Mouse (Mus musculus) heart, embryonic 12.5 days (tissue): ENCODE measurements around the gene Grik2. TPM values are rescaled to one million over a fixed set of nuclear protein-coding genes. Genes with fewer than 3 reads are reported as not detected.

Source experiments
- ATAC-seq: fragments of 200-750 bp; cut with Nextera tagmentation; 2 replicates; pipeline ENCODE4 v1.8.0; 2017; ENCODE audit warnings: moderate TSS enrichment, moderate library complexity; ENCODE audit not compliant: insufficient number of reproducible peaks, low FRiP score
- H3K27ac ChIP-seq: fragments of 300-500 bp; sonication (generic); 2 replicates; pipeline ENCODE4 v1.5.1; 2016; ENCODE audit warnings: mild to moderate bottlenecking, moderate library complexity; ENCODE audit not compliant: poor library complexity, severe bottlenecking
- H3K27me3 ChIP-seq: fragments of 300-500 bp; sonication (generic); replicated peaks from 2 replicates; pipeline ENCODE4 v1.6.1; 2016; ENCODE audit warnings: mild to moderate bottlenecking, moderate library complexity
- H3K36me3 ChIP-seq: fragments of 300-500 bp; sonication (generic); 2 replicates; pipeline ENCODE4 v1.6.1; 2016; ENCODE audit warnings: mild to moderate bottlenecking, moderate library complexity
- H3K4me1 ChIP-seq: fragments of 300-500 bp; sonication (generic); replicated peaks from 2 replicates; pipeline ENCODE4 v1.6.1; 2016; ENCODE audit warnings: mild to moderate bottlenecking
- H3K4me2 ChIP-seq: fragments of 300-500 bp; sonication (generic); 2 replicates; pipeline ENCODE4 v1.6.1; 2016; ENCODE audit warnings: mild to moderate bottlenecking, moderate library complexity
- H3K4me3 ChIP-seq: fragments of 300-500 bp; sonication (generic); 2 replicates; pipeline ENCODE4 v1.5.1; 2016; ENCODE audit warnings: mild to moderate bottlenecking
- H3K9ac ChIP-seq: fragments of 300-500 bp; sonication (generic); 2 replicates; pipeline ENCODE4 v1.6.1; 2016; ENCODE audit warnings: mild to moderate bottlenecking, moderate library complexity
- H3K9me3 ChIP-seq: fragments of 300-500 bp; sonication (generic); replicated peaks from 2 replicates; pipeline ENCODE4 v1.6.1; 2016; ENCODE audit warnings: mild to moderate bottlenecking, moderate library complexity
- WGBS: fragments of 180-500 bp; shearing (Covaris S2); methylation state at CpG from one replicate; pipeline ENCODE4 v1.1.7; 2016; 5-methylcytosine and 5-hydroxymethylcytosine counted together
- polyA plus RNA-seq: library from polyadenylated mRNA; unstranded; fragments of >200 nt; fragmentation: Nextera tagmentation; extraction: Ambion mirVana; gene quantifications from 2 replicates; pipeline ENCODE4 v1.2.1, GENCODE M21; 2016

The Grik2 gene
- polyA plus RNA-seq, 1 experiment from 2014 or later: 0.87 TPM

DNA sequence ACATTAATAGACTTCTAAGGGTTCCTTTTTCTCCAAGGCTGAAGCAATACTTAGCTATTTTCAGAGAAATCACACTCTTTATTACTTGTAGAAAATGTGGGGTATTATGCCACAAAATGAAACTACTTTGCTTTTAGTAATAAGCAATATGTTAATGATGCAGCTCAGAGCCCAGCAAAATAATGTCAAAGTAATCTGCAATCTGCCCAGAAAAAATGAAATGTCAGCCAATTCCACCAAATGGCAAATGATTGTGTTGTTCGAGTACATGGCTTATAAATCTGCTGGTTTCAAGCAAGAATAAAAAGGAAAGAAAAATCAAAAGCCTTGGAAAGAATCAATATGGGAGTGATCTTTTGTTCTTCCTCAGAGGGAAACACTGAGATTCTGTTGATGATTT lies 136.2 kb downstream of the Grik2 start:
- H3K36me3 ChIP-seq: no peaks in the 10 kb centered on the region
- H3K4me3 ChIP-seq: no peak overlapping the region
- H3K27me3 ChIP-seq: no peaks in the 10 kb centered on the region
- H3K4me1 ChIP-seq: no peaks in the 10 kb centered on the region
- no peak for ATAC-seq
- 70% methylated on average over 1 of the region's 1 CpGs for WGBS
- no peak overlapping the region for H3K27ac ChIP-seq
- no peak overlapping the region for H3K9ac ChIP-seq
- no peaks in the 10 kb centered on the region for H3K9me3 ChIP-seq
- H3K4me2 ChIP-seq: no peak overlapping the region

GRCm38 (mm10) chr10:49647116-49647515 lies 141.4 kb downstream of the Grik2 start:
- ATAC-seq: no peak
- Histone ChIP-seq H3K36me3 (no peaks in the 10 kb centered on the region), H3K9ac (no peak overlapping the region), H3K4me2 (no peak overlapping the region), H3K4me3 (no peak overlapping the region), H3K27me3 (no peaks in the 10 kb centered on the region), H3K4me1 (no peaks in the 10 kb centered on the region), H3K9me3 (no peaks in the 10 kb centered on the region), H3K27ac (no peak overlapping the region)
- 86% methylated on average over 2 of the region's 2 CpGs for WGBS

- 84% methylated on average over 2 of the region's 2 CpGs for WGBS
- Histone ChIP-seq H3K27ac (no peak overlapping the region), H3K4me1 (no peaks in the 10 kb centered on the region), H3K36me3 (no peaks in the 10 kb centered on the region), H3K9me3 (no peaks in the 10 kb centered on the region), H3K4me3 (no peak overlapping the region), H3K4me2 (no peak overlapping the region), H3K9ac (no peak overlapping the region), H3K27me3 (no peaks in the 10 kb centered on the region)
- no peak for ATAC-seq
Observed at GRCm38 (mm10) chr10:49639901-49640300, 148.7 kb downstream of the Grik2 start.

DNA sequence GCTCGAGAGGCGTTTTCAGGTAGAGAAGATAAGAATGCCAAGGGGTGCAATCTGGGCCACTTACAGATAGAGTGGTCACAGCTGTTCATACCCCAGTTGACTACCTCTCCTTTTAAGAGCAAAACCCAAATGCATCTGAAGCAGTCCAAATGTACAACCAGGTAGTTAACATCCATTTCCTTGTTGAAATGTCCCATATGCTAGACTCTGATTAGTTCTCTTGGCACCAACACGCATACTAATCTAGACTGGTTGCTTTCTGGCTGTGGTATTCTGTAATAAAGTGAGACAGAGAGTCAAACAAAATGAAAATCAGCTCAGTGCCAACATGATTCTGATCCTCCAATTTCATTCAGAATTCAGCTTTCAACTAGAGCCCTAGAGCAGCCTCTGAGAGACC lies 164.6 kb downstream of the Grik2 start:
- Histone ChIP-seq H3K4me2 (no peak overlapping the region), H3K9ac (no peak overlapping the region), H3K27ac (no peak overlapping the region), H3K4me3 (no peak overlapping the region), H3K9me3 (no peaks in the 10 kb centered on the region), H3K4me1 (no peaks in the 10 kb centered on the region), H3K27me3 (no peaks in the 10 kb centered on the region), H3K36me3 (no peaks in the 10 kb centered on the region)
- 54% methylated on average over 3 of the region's 3 CpGs for WGBS
- no peak for ATAC-seq

- no peaks in the 10 kb centered on the region for H3K4me1 ChIP-seq
- no peak overlapping the region for H3K4me2 ChIP-seq
- H3K27ac ChIP-seq: no peak overlapping the region
- no peaks in the 10 kb centered on the region for H3K27me3 ChIP-seq
- no peak for ATAC-seq
- H3K9ac ChIP-seq: no peak overlapping the region
- no peaks in the 10 kb centered on the region for H3K36me3 ChIP-seq
- H3K4me3 ChIP-seq: no peak overlapping the region
- no peaks in the 10 kb centered on the region for H3K9me3 ChIP-seq
- 68% methylated on average over 2 of the region's 2 CpGs for WGBS
Observed at GRCm38 (mm10) chr10:49597652-49598051, 190.9 kb downstream of the Grik2 start.

GRCm38 (mm10) chr10:49573514-49573913 lies 215.1 kb downstream of the Grik2 start:
- ATAC-seq: no peak

DNA sequence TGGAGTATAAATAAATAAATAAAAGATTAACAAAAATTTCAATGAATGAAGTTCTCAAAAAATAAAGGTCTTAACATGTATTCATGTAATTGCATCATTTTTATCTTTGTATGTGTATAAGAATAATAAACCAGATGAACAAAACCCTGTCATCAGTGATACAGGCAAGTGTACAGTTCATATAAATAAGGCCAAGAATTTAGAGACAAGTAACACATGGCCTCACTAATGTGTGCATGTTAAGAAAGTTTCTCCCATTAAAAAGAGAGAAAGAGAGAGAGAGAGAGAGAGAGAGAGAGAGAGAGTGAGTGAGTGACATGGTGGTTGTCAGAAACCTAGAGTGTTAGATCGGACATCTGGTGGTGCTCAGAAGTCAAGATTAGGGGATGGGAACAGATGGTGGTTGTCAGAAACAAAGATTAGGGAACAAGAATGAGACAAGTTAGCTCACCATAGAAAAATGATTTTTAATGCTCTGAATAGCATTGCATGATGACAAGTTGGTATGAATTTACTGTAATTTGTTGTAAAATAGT lies 228.6 kb downstream of the Grik2 start:
- no peaks in the 10 kb centered on the region for H3K36me3 ChIP-seq
- no peak for ATAC-seq
- H3K4me3 ChIP-seq: no peak overlapping the region
- H3K27ac ChIP-seq: no peak overlapping the region
- H3K4me1 ChIP-seq: no peaks in the 10 kb centered on the region
- H3K4me2 ChIP-seq: no peak overlapping the region
- no peaks in the 10 kb centered on the region for H3K27me3 ChIP-seq
- WGBS: 58% methylated on average over 1 of the region's 1 CpGs
- H3K9ac ChIP-seq: no peak overlapping the region
- H3K9me3 ChIP-seq: no peaks in the 10 kb centered on the region

More at GRCm38 (mm10) chr10:49573514-49573913, 215.1 kb downstream of the Grik2 start:
- no peak overlapping the region for H3K9ac ChIP-seq
- no peaks in the 10 kb centered on the region for H3K36me3 ChIP-seq
- no peak overlapping the region for H3K4me3 ChIP-seq
- no peaks in the 10 kb centered on the region for H3K27me3 ChIP-seq
- no peaks in the 10 kb centered on the region for H3K9me3 ChIP-seq
- no peaks in the 10 kb centered on the region for H3K4me1 ChIP-seq
- 77% methylated on average over 7 of the region's 7 CpGs for WGBS
- H3K27ac ChIP-seq: no peak overlapping the region
- H3K4me2 ChIP-seq: no peak overlapping the region

- Histone ChIP-seq H3K27me3 (no peaks in the 10 kb centered on the region), H3K4me1 (no peaks in the 10 kb centered on the region), H3K4me2 (no peak overlapping the region), H3K27ac (no peak overlapping the region), H3K9ac (no peak overlapping the region), H3K4me3 (no peak overlapping the region), H3K9me3 (no peaks in the 10 kb centered on the region), H3K36me3 (no peaks in the 10 kb centered on the region)
- no peak for ATAC-seq
- 47% methylated on average over 1 of the region's 1 CpGs for WGBS
Observed at GRCm38 (mm10) chr10:49542249-49542648, 246.3 kb downstream of the Grik2 start.

DNA sequence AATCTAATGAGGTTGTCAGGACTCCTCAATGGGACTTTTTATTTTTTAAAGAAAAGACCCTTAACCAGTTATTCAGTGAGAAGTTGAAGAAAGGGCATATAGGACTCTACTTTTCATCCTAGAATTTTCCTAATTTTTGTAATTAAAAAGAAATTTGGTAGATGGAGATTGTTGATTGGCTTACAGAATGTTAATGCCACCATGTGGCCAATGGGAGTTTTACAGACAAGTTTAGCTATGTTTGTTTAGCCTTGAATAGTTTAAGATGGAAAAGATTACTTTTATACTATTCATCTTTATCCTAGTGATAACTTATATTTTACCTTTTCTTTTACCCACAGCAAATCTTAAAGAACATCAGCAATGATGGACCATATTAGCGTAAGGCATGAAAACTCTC lies 268.8 kb downstream of the Grik2 start:
- no peak for ATAC-seq
- WGBS: 90% methylated on average over 1 of the region's 1 CpGs
- Histone ChIP-seq H3K27me3 (no peaks in the 10 kb centered on the region), H3K27ac (no peak overlapping the region), H3K4me3 (no peak overlapping the region), H3K9me3 (no peaks in the 10 kb centered on the region), H3K9ac (no peak overlapping the region), H3K4me1 (no peaks in the 10 kb centered on the region), H3K36me3 (no peaks in the 10 kb centered on the region), H3K4me2 (no peak overlapping the region)

DNA sequence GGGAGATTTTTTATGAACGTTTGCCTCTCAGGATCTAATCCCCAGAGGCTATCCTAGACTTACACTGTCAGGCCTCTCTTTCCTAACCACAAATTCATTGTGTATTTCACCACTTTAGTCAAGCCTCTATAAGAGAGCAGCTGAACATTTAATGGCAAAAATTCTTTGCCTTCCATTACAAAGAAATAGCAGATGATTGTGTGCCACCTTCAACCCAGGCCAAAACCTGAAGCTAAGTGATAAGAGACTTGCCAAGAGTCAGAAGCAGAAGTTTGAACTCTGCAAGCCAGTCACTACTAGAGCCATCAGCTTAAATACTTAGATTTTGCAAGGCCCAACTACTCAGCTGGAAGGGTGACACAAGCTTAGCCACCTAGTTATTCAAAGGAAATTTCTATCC lies 287.9 kb downstream of the Grik2 start:
- ATAC-seq: no peak
- H3K4me3 ChIP-seq: no peak overlapping the region
- H3K9ac ChIP-seq: no peak overlapping the region
- H3K4me1 ChIP-seq: no peaks in the 10 kb centered on the region
- no peaks in the 10 kb centered on the region for H3K36me3 ChIP-seq
- H3K9me3 ChIP-seq: no peaks in the 10 kb centered on the region
- no peak overlapping the region for H3K27ac ChIP-seq
- no peaks in the 10 kb centered on the region for H3K27me3 ChIP-seq
- 59% methylated on average over 1 of the region's 1 CpGs for WGBS
- H3K4me2 ChIP-seq: no peak overlapping the region

DNA sequence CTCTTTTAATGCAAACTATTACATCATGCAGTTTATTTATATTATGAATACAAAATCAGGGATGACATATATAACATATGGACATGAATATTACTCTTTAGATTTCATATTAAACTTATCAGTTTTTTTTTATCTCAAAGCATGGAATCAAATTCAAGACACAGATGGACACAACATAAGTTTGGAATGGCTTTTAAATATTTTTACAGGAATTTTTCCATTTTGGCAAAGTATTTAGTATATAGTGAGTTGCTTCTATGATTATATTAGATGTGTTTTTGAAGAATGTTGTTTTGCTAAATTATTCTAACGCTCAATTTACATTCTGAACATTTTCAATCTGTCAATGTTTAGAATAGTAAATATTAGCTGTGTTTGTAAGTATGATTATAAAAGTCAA lies 291.3 kb downstream of the Grik2 start:
- no peaks in the 10 kb centered on the region for H3K4me1 ChIP-seq
- no peaks in the 10 kb centered on the region for H3K9me3 ChIP-seq
- WGBS: 81% methylated on average over 1 of the region's 1 CpGs
- H3K27me3 ChIP-seq: no peaks in the 10 kb centered on the region
- no peak overlapping the region for H3K4me3 ChIP-seq
- H3K36me3 ChIP-seq: no peaks in the 10 kb centered on the region
- H3K9ac ChIP-seq: no peak overlapping the region
- no peak overlapping the region for H3K27ac ChIP-seq
- ATAC-seq: no peak
- no peak overlapping the region for H3K4me2 ChIP-seq

GRCm38 (mm10) chr10:49481439-49481838 lies 307.1 kb downstream of the Grik2 start:
- WGBS: 61% methylated on average over 4 of the region's 4 CpGs
- Histone ChIP-seq H3K9me3 (no peaks in the 10 kb centered on the region), H3K27ac (no peak overlapping the region), H3K9ac (no peak overlapping the region), H3K4me2 (no peak overlapping the region), H3K36me3 (no peaks in the 10 kb centered on the region), H3K27me3 (no peaks in the 10 kb centered on the region), H3K4me3 (no peak overlapping the region), H3K4me1 (no peaks in the 10 kb centered on the region)
- ATAC-seq: no peak
